Mouse (Mus musculus) CD4-positive, CD25-positive, alpha-beta regulatory T cell, adult 4 months (primary cell): ENCODE data around the gene Gm14325. TPM values are rescaled to one million over a fixed set of nuclear protein-coding genes. Genes with fewer than 3 reads are reported as not detected.
"Not testable (repeated sequence)": the region's sequence is repeated elsewhere in the genome, so short reads cannot be mapped to it uniquely, and the experiment has no call there.

ENCODE experiments used
- ATAC-seq: one replicate; pipeline ENCODE4 v1.8.0; 2017
- polyA plus RNA-seq, 2 experiments: library from polyadenylated mRNA; unstranded; fragments of 100-300 nt; shearing (Covaris generic); gene quantifications; one replicate each; pipeline ENCODE4 v1.2.1; 2017

Gm14325 gene
- polyA plus RNA-seq = 10 to 100 TPM; 14.8 to 14.9 TPM

- not testable (repeated sequence) for ATAC-seq
These were observed at the start of gene Gm14325 for GRCm38 (mm10) chr2:177839901-177840663. Gm14325 (minus strand) TSS chr2:177840336.

- not testable (repeated sequence) for ATAC-seq
These were observed 47.6 kb upstream of the Gm14325 start for GRCm38 (mm10) chr2:177887743-177888142.

- not testable (repeated sequence) for ATAC-seq
These were observed 22.1 kb upstream of the Gm14325 start for GRCm38 (mm10) chr2:177862254-177862653.

- not testable (repeated sequence) for ATAC-seq
These were observed 3.5 kb upstream of the Gm14325 start for GRCm38 (mm10) chr2:177843666-177844065.

- ATAC-seq = not testable (repeated sequence)
These were observed 3.4 kb downstream of the Gm14325 start for GRCm38 (mm10) chr2:177836756-177837155.

- not testable (repeated sequence) for ATAC-seq
These were observed 4.2 kb downstream of the Gm14325 start for GRCm38 (mm10) chr2:177835733-177836536.

- not testable (repeated sequence) for ATAC-seq
These were observed 18.2 kb downstream of the Gm14325 start for GRCm38 (mm10) chr2:177821952-177822351.

- not testable (repeated sequence) for ATAC-seq
These were observed 34.0 kb downstream of the Gm14325 start for GRCm38 (mm10) chr2:177806170-177806569.

GRCm38 (mm10) chr2:177787351-177787750, 52.8 kb downstream of the Gm14325 start:
- ATAC-seq = not testable (repeated sequence)

Other genes with a start within 250 kb of the Gm14325 start
- gene Gm14322, start 81.0 kb downstream of the Gm14325 start, polyA plus RNA-seq = not detected
- 1 to 10 TPM in 1 of 2 experiments, not detected in 1; 7.6 TPM for gene Gm14327, start 56.8 kb upstream of the Gm14325 start, polyA plus RNA-seq
- gene Zfp972, start 85.3 kb upstream of the Gm14325 start, polyA plus RNA-seq = 1 to 10 TPM; 1.5 to 1.9 TPM
- 10 to 100 TPM; 10.8 to 11.7 TPM for gene Gm14326, start 117.0 kb upstream of the Gm14325 start, polyA plus RNA-seq
- gene Zfp971, start 182.9 kb upstream of the Gm14325 start, polyA plus RNA-seq = 10 to 100 TPM in 1 of 2 experiments, 1 to 10 TPM in 1; 5.0 to 15.2 TPM
- 10 to 100 TPM in 1 of 2 experiments, 1 to 10 TPM in 1; 8.2 to 11.0 TPM for gene Zfp931, start 238.1 kb upstream of the Gm14325 start, polyA plus RNA-seq